Mouse (Mus musculus): ENCODE data around the gene Msl2.
A peak's percentile ranks its signal among the peaks of the same experiment; 100 is the strongest.

Msl2 gene

GRCm38 (mm10) chr9:101077486-101077885 lies 3.6 kb downstream of the Msl2 start:
- H3K27me3 ChIP-seq (ENCODE audit: insufficient read depth, low read length), result no peaks in the 10 kb centered on the region
- H3K4me1 ChIP-seq (replicated peaks; ENCODE audit: low read depth, low read length), result peaks cover 69% of the 10 kb centered on the region
- H3K9me3 ChIP-seq (ENCODE audit: low read length), result no peaks in the 10 kb centered on the region
- peaks cover 47% of the 10 kb centered on the region for H3K36me3 ChIP-seq (ENCODE audit: insufficient read depth, low read length)
- TF ChIP-seq CTCF (conservative IDR thresholded peaks at IDR 0.05; ENCODE audit: low read length) (no peak), NANOG (IDR thresholded peaks at IDR 0.05; ENCODE audit: borderline replicate concordance, low read length) (no peak), POU5F1 (IDR thresholded peaks at IDR 0.05; ENCODE audit: borderline replicate concordance, low read length) (no peak)
- peak overlapping the region; percentile 94 for H3K4me3 ChIP-seq (replicated peaks; ENCODE audit: low read length)

GRCm38 (mm10) chr9:101078579-101078978 lies 4.7 kb downstream of the Msl2 start:
- H3K4me1 ChIP-seq (replicated peaks; ENCODE audit: low read depth, low read length), result peaks cover 69% of the 10 kb centered on the region
- TF ChIP-seq POU5F1 (IDR thresholded peaks at IDR 0.05; ENCODE audit: borderline replicate concordance, low read length), result no peak
- no peak for TF ChIP-seq CTCF (conservative IDR thresholded peaks at IDR 0.05; ENCODE audit: low read length)
- TF ChIP-seq NANOG (IDR thresholded peaks at IDR 0.05; ENCODE audit: borderline replicate concordance, low read length), result no peak
- peak overlapping the region; percentile 35 for H3K4me3 ChIP-seq (replicated peaks; ENCODE audit: low read length)
- H3K36me3 ChIP-seq (ENCODE audit: insufficient read depth, low read length), result peaks cover 47% of the 10 kb centered on the region
- no peaks in the 10 kb centered on the region for H3K9me3 ChIP-seq (ENCODE audit: low read length)
- no peaks in the 10 kb centered on the region for H3K27me3 ChIP-seq (ENCODE audit: insufficient read depth, low read length)

- peaks cover 82% of the 10 kb centered on the region for H3K4me1 ChIP-seq (replicated peaks; ENCODE audit: low read depth, low read length)
- H3K36me3 ChIP-seq (ENCODE audit: insufficient read depth, low read length), result peaks cover 46% of the 10 kb centered on the region
- no peak overlapping the region for H3K4me3 ChIP-seq (replicated peaks; ENCODE audit: low read length)
- H3K27me3 ChIP-seq (ENCODE audit: insufficient read depth, low read length), result no peaks in the 10 kb centered on the region
- no peak for TF ChIP-seq POU5F1 (IDR thresholded peaks at IDR 0.05; ENCODE audit: borderline replicate concordance, low read length)
- no peak for TF ChIP-seq CTCF (conservative IDR thresholded peaks at IDR 0.05; ENCODE audit: low read length)
- TF ChIP-seq NANOG (IDR thresholded peaks at IDR 0.05; ENCODE audit: borderline replicate concordance, low read length), result no peak
- H3K9me3 ChIP-seq (ENCODE audit: low read length), result no peaks in the 10 kb centered on the region
Observed at GRCm38 (mm10) chr9:101080046-101080685, 6.3 kb downstream of the Msl2 start.

- peaks cover 13% of the 10 kb centered on the region for H3K36me3 ChIP-seq (ENCODE audit: insufficient read depth, low read length)
- peaks cover 51% of the 10 kb centered on the region for H3K4me1 ChIP-seq (replicated peaks; ENCODE audit: low read depth, low read length)
- H3K9me3 ChIP-seq (ENCODE audit: low read length), result no peaks in the 10 kb centered on the region
- TF ChIP-seq NANOG (IDR thresholded peaks at IDR 0.05; ENCODE audit: borderline replicate concordance, low read length), result no peak
- TF ChIP-seq POU5F1 (IDR thresholded peaks at IDR 0.05; ENCODE audit: borderline replicate concordance, low read length), result no peak
- no peak for TF ChIP-seq CTCF (conservative IDR thresholded peaks at IDR 0.05; ENCODE audit: low read length)
- no peaks in the 10 kb centered on the region for H3K27me3 ChIP-seq (ENCODE audit: insufficient read depth, low read length)
- no peak overlapping the region for H3K4me3 ChIP-seq (replicated peaks; ENCODE audit: low read length)
Observed at GRCm38 (mm10) chr9:101083728-101084127, 9.8 kb downstream of the Msl2 start.

- no peak for TF ChIP-seq POU5F1 (IDR thresholded peaks at IDR 0.05; ENCODE audit: borderline replicate concordance, low read length)
- no peak for TF ChIP-seq CTCF (conservative IDR thresholded peaks at IDR 0.05; ENCODE audit: low read length)
- TF ChIP-seq NANOG (IDR thresholded peaks at IDR 0.05; ENCODE audit: borderline replicate concordance, low read length), result no peak
- Histone ChIP-seq H3K36me3 (ENCODE audit: insufficient read depth, low read length) (peaks cover 23% of the 10 kb centered on the region), H3K27me3 (ENCODE audit: insufficient read depth, low read length) (no peaks in the 10 kb centered on the region)
Observed at GRCm38 (mm10) chr9:101095425-101095824, 21.5 kb downstream of the Msl2 start.

GRCm38 (mm10) chr9:101096461-101096860 lies 22.6 kb downstream of the Msl2 start:
- H3K4me1 ChIP-seq (replicated peaks; ENCODE audit: low read depth, low read length), result peaks cover 11% of the 10 kb centered on the region
- peaks cover 34% of the 10 kb centered on the region for H3K36me3 ChIP-seq (ENCODE audit: insufficient read depth, low read length)
- no peaks in the 10 kb centered on the region for H3K27me3 ChIP-seq (ENCODE audit: insufficient read depth, low read length)
- TF ChIP-seq NANOG (IDR thresholded peaks at IDR 0.05; ENCODE audit: borderline replicate concordance, low read length), result no peak
- no peak for TF ChIP-seq CTCF (conservative IDR thresholded peaks at IDR 0.05; ENCODE audit: low read length)
- TF ChIP-seq POU5F1 (IDR thresholded peaks at IDR 0.05; ENCODE audit: borderline replicate concordance, low read length), result no peak
- H3K4me3 ChIP-seq (replicated peaks; ENCODE audit: low read length), result no peak overlapping the region
- H3K9me3 ChIP-seq (ENCODE audit: low read length), result no peaks in the 10 kb centered on the region

More at GRCm38 (mm10) chr9:101095425-101095824, 21.5 kb downstream of the Msl2 start:
- Histone ChIP-seq H3K4me3 (replicated peaks; ENCODE audit: low read length) (no peak overlapping the region), H3K9me3 (ENCODE audit: low read length) (no peaks in the 10 kb centered on the region), H3K4me1 (replicated peaks; ENCODE audit: low read depth, low read length) (peaks cover 11% of the 10 kb centered on the region)

GRCm38 (mm10) chr9:101097542-101097941 lies 23.6 kb downstream of the Msl2 start:
- H3K36me3 ChIP-seq (ENCODE audit: insufficient read depth, low read length), result peaks cover 45% of the 10 kb centered on the region
- H3K27me3 ChIP-seq (ENCODE audit: insufficient read depth, low read length), result no peaks in the 10 kb centered on the region
- H3K4me1 ChIP-seq (replicated peaks; ENCODE audit: low read depth, low read length), result peaks cover 5% of the 10 kb centered on the region; the same call in 1 of the 2 replicates
- H3K4me3 ChIP-seq (replicated peaks; ENCODE audit: low read length), result no peak overlapping the region
- H3K9me3 ChIP-seq (ENCODE audit: low read length), result no peaks in the 10 kb centered on the region
- no peak for TF ChIP-seq NANOG (IDR thresholded peaks at IDR 0.05; ENCODE audit: borderline replicate concordance, low read length)
- TF ChIP-seq POU5F1 (IDR thresholded peaks at IDR 0.05; ENCODE audit: borderline replicate concordance, low read length), result no peak
- no peak for TF ChIP-seq CTCF (conservative IDR thresholded peaks at IDR 0.05; ENCODE audit: low read length)

GRCm38 (mm10) chr9:101099445-101099844 lies 25.5 kb downstream of the Msl2 start:
- H3K9me3 ChIP-seq (ENCODE audit: low read length), result no peaks in the 10 kb centered on the region
- no peaks in the 10 kb centered on the region for H3K4me1 ChIP-seq (replicated peaks; ENCODE audit: low read depth, low read length)
- no peaks in the 10 kb centered on the region for H3K27me3 ChIP-seq (ENCODE audit: insufficient read depth, low read length)
- no peak overlapping the region for H3K4me3 ChIP-seq (replicated peaks; ENCODE audit: low read length)
- TF ChIP-seq POU5F1 (IDR thresholded peaks at IDR 0.05; ENCODE audit: borderline replicate concordance, low read length), result no peak
- no peak for TF ChIP-seq CTCF (conservative IDR thresholded peaks at IDR 0.05; ENCODE audit: low read length)
- TF ChIP-seq NANOG (IDR thresholded peaks at IDR 0.05; ENCODE audit: borderline replicate concordance, low read length), result no peak
- peaks cover 51% of the 10 kb centered on the region for H3K36me3 ChIP-seq (ENCODE audit: insufficient read depth, low read length)

GRCm38 (mm10) chr9:101100163-101100562 lies 26.3 kb downstream of the Msl2 start:
- H3K4me1 ChIP-seq (replicated peaks; ENCODE audit: low read depth, low read length), result no peaks in the 10 kb centered on the region
- peaks cover 55% of the 10 kb centered on the region for H3K36me3 ChIP-seq (ENCODE audit: insufficient read depth, low read length)
- H3K4me3 ChIP-seq (replicated peaks; ENCODE audit: low read length), result no peak overlapping the region
- TF ChIP-seq CTCF (conservative IDR thresholded peaks at IDR 0.05; ENCODE audit: low read length) (no peak), POU5F1 (IDR thresholded peaks at IDR 0.05; ENCODE audit: borderline replicate concordance, low read length) (no peak), NANOG (IDR thresholded peaks at IDR 0.05; ENCODE audit: borderline replicate concordance, low read length) (no peak)
- H3K27me3 ChIP-seq (ENCODE audit: insufficient read depth, low read length), result no peaks in the 10 kb centered on the region
- no peaks in the 10 kb centered on the region for H3K9me3 ChIP-seq (ENCODE audit: low read length)
